8 mouse cellular contexts compared by ENCODE assay signal in the genomic region with DNA sequence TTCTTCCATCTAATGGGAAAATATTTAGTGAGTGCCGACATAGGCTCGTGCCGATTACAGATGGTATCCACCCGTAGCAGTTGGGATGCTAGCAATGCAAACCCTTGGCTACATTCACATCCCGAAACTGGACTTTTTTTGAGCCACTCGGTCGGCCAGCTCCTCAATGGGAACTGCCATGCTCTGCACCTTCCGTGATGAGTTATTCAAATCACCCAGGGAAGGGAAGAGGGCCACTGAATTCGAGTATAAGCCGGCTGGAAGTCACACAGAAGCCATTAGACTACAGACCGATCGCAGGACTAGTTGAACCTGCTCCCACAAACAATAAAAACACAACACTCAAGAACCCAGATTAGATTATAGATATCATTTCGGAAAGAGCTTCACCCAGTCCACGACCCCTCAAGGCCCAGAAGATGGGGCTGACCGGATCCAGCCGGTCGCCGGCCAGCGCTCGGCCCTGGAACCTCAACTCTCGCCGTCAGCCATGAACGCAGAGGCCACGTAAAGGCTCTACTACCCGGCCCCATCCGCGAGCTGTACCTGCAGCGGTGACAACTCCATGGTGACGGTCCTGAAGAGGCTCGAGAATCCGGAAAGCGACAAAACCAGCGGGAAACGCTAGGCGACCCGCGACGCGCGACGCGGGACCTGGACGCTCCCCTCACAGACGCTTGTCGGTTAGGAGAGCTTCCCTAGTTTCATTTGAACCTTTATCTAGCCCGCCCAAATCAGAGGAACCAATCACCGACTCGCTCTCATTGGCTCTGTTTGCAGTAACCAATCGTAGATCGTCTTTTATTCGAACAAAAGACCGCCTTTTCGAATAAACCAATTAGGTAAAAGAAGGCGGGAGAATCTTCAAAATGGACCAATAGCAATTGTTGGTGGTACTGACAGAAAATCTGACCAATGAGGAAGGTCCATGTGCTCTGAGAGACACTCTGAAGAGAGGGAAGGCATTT. TPM values are rescaled to one million over a fixed set of nuclear protein-coding genes. Genes with fewer than 3 reads are reported as not detected.
DNase-seq lines count a peak whose midpoint lies in the region; ATAC-seq and TF ChIP-seq lines count a peak whose summit lies in the region.

A gene (minus strand): TSS at position 690 of the 968 bp plus-strand sequence.

- peak; percentile 94 for ATAC-seq in embryonic facial prominence, embryonic 15.5 days (ENCODE audit: insufficient number of reproducible peaks, low FRiP score, low TSS enrichment, low read depth)
- ATAC-seq in limb, embryonic 14.5 days (ENCODE audit: low FRiP score, low read depth), result peak; percentile 97
- ATAC-seq in midbrain, postnatal 0 days (ENCODE audit: low FRiP score), result peak; percentile 96

- H3K27ac ChIP-seq in bone marrow, adult 2 months (ENCODE audit: control insufficient read depth, insufficient read depth, low read depth, low read length, poor library complexity), result peak within 1 kb of the TSS; percentile 42
- H3K27ac ChIP-seq in embryonic facial prominence, embryonic 15.5 days (replicated peaks), result peak within 1 kb of the TSS; percentile 87
- peak within 1 kb of the TSS; percentile 61 for H3K27ac ChIP-seq in limb, embryonic 14.5 days (replicated peaks; ENCODE audit: low read depth, low read length)
- 0 out of 2 replicates have a peak within 1 kb of the TSS, but pooled peaks have one; percentile 55 for H3K27ac ChIP-seq in midbrain, postnatal 0 days (ENCODE audit: low read depth, low read length)

- peaks cover 13% of the 10 kb centered on the region for H3K36me3 ChIP-seq in embryonic facial prominence, embryonic 15.5 days
- H3K36me3 ChIP-seq in limb, embryonic 14.5 days (ENCODE audit: control insufficient read depth, insufficient read depth, low read length), result peaks cover 30% of the 10 kb centered on the region
- no peaks in the 10 kb centered on the region for H3K36me3 ChIP-seq in midbrain, postnatal 0 days (ENCODE audit: insufficient read depth, low read length)

- H3K4me2 ChIP-seq in embryonic facial prominence, embryonic 15.5 days (replicated peaks), result peak within 1 kb of the TSS; percentile 72
- H3K4me2 ChIP-seq in limb, embryonic 14.5 days (replicated peaks; ENCODE audit: low read depth, low read length, severe bottlenecking), result peak within 1 kb of the TSS; percentile 63
- H3K4me2 ChIP-seq in midbrain, postnatal 0 days (ENCODE audit: low read depth, low read length, poor library complexity, severe bottlenecking), result peak within 1 kb of the TSS; percentile 91

- no peak for TF ChIP-seq CTCF in bone marrow, adult 2 months (IDR thresholded peaks at IDR 0.05; ENCODE audit: control insufficient read depth, insufficient read depth, low read length)
- no peak for TF ChIP-seq CTCF in midbrain, postnatal 0 days (IDR thresholded peaks at IDR 0.05)

- H3K27me3 ChIP-seq in embryonic facial prominence, embryonic 15.5 days, result no peaks in the 10 kb centered on the region
- no peaks in the 10 kb centered on the region for H3K27me3 ChIP-seq in limb, embryonic 14.5 days (ENCODE audit: control insufficient read depth, insufficient read depth, low read length)
- no peaks in the 10 kb centered on the region for H3K27me3 ChIP-seq in midbrain, postnatal 0 days (ENCODE audit: insufficient read depth, low read length)

- no peaks in the 10 kb centered on the region for H3K9me3 ChIP-seq in embryonic facial prominence, embryonic 15.5 days (replicated peaks)
- no peaks in the 10 kb centered on the region for H3K9me3 ChIP-seq in limb, embryonic 14.5 days (ENCODE audit: control insufficient read depth, low read length)
- H3K9me3 ChIP-seq in midbrain, postnatal 0 days (ENCODE audit: low read length), result no peaks in the 10 kb centered on the region

- no peaks in the 10 kb centered on the region; the same call in 1 of the 2 replicates for H3K4me1 ChIP-seq in bone marrow, adult 2 months (ENCODE audit: control insufficient read depth, insufficient read depth, low read length)
- peaks cover 22% of the 10 kb centered on the region for H3K4me1 ChIP-seq in embryonic facial prominence, embryonic 15.5 days
- peaks cover 5% of the 10 kb centered on the region; the same call in 1 of the 2 replicates for H3K4me1 ChIP-seq in limb, embryonic 14.5 days (ENCODE audit: control insufficient read depth, insufficient read depth, low read length)
- H3K4me1 ChIP-seq in midbrain, postnatal 0 days (ENCODE audit: insufficient read depth, low read length), result peaks cover 5% of the 10 kb centered on the region

- peak within 1 kb of the TSS; percentile 75 for H3K4me3 ChIP-seq in bone marrow, adult 2 months (replicated peaks; ENCODE audit: control insufficient read depth, low read depth, low read length)
- H3K4me3 ChIP-seq in embryonic facial prominence, embryonic 15.5 days (replicated peaks), result peak within 1 kb of the TSS; percentile 88
- peak within 1 kb of the TSS; percentile 69 for H3K4me3 ChIP-seq in limb, embryonic 14.5 days (replicated peaks; ENCODE audit: low read length)
- peak within 1 kb of the TSS; percentile 55 for H3K4me3 ChIP-seq in midbrain, postnatal 0 days (ENCODE audit: low read depth, low read length)

- peak; percentile 99 for DNase-seq in A20 (ENCODE audit: low read depth, low spot score)
- DNase-seq in heart, adult 8-10 months (ENCODE audit: low spot score), result peak; percentile 100
- peak; percentile 99 for DNase-seq in kidney, adult 9 months
- peak; percentile 100 for DNase-seq in limb, embryonic 14.5 days (ENCODE audit: low spot score)
- peak; percentile 99 for DNase-seq in midbrain, postnatal 0 days (ENCODE audit: low spot score)
- peak; percentile 89 to 92 for DNase-seq in spleen, postnatal 14 days (ENCODE audit: low spot score in 2 of 2)

- peak; percentile 88; the same call in 1 of the 2 replicates for TF ChIP-seq POLR2A in bone marrow, adult 2 months (IDR thresholded peaks at IDR 0.05; ENCODE audit: borderline replicate concordance, control insufficient read depth, low read depth, low read length)
- TF ChIP-seq POLR2A in limb, embryonic 14.5 days (IDR thresholded peaks at IDR 0.05; ENCODE audit: borderline replicate concordance, extremely low read depth, insufficient read depth, insufficient read length), result peak; percentile 94; the same call in 1 of the 2 replicates

- H3K9ac ChIP-seq in embryonic facial prominence, embryonic 15.5 days, result peak within 1 kb of the TSS; percentile 66
- H3K9ac ChIP-seq in limb, embryonic 14.5 days (ENCODE audit: low read depth, low read length, severe bottlenecking), result peak within 1 kb of the TSS; percentile 74
- peak within 1 kb of the TSS; percentile 48; the same call in 1 of the 2 replicates for H3K9ac ChIP-seq in midbrain, postnatal 0 days (replicated peaks; ENCODE audit: low read length, poor library complexity, severe bottlenecking)

- under 1% methylated on average over 54 of the region's 54 CpGs for WGBS in bone marrow, adult 2 months
- under 1% methylated on average over 54 of the region's 54 CpGs for WGBS in embryonic facial prominence, embryonic 15.5 days
- WGBS in limb, embryonic 14.5 days, result under 1% methylated on average over 54 of the region's 54 CpGs
- under 1% methylated on average over 54 of the region's 54 CpGs for WGBS in midbrain, postnatal 0 days

RNA-seq across cellular contexts. Expression of the gene that starts here (rescaled TPM):
- 161 and 191 TPM in 2 replicates for polyA plus RNA-seq in bone marrow, adult 2 months (2011; ENCODE audit: insufficient read depth, insufficient read length, low replicate concordance, missing spikeins)
- 162 and 168 TPM in 2 replicates for polyA plus RNA-seq in embryonic facial prominence, embryonic 15.5 days (2015; fragmentation: Nextera tagmentation; extraction: Ambion mirVana)
- 1 to 10 TPM in 2 of 4 experiments, under 1 TPM in 2; 0.41 to 3.2 (median 0.94) TPM for total RNA-seq in heart, adult 8-10 months (2022)
- polyA plus RNA-seq in limb, embryonic 14.5 days (2012; rRNA removed), result 98.2 and 134 TPM in 2 replicates
- polyA plus RNA-seq in limb, embryonic 14.5 days (2014; fragmentation: Nextera tagmentation; extraction: Ambion mirVana), result 205 and 209 TPM in 2 replicates
- total RNA-seq in midbrain, postnatal 0 days (2014; rRNA removed), result 13.9 and 21.1 TPM in 2 replicates
- 7.4 and 10.0 TPM in 2 replicates for polyA plus RNA-seq in midbrain, postnatal 0 days (2015; fragmentation: Nextera tagmentation; extraction: Ambion mirVana)

Comparison
In these comparisons a context has a peak if more than half of its experiments do, and no peak if none do; other contexts are left out.
1. Peak in every context shown above with its lines: DNase-seq, ATAC-seq, H3K4me3 ChIP-seq and H3K27ac ChIP-seq.